Comparison of ENCODE assay signal across 16 mouse cellular contexts in the genomic region with DNA sequence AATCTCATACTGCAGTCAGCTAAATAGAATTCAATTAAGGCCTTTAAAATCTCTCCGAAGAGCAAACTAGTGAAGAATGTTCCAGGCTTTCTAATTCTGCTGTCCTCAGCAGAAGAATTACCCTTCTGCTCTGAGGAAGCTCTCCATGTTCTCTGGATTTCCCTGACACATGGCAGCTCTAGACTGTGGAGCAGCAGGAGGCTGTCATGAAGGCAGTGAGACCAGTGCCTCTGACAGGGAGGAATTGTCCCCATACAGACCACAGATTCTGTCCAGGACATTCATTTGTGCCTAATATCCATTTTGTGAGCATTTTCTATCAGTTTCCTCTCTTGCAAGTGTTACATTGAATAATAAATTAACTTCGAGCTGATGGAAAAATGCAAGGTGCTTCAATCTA.
"Had no signal": no experiment of that assay in that cellular context is flagged by ENCODE, and none has a peak within 500 bp of the region (broad histone marks: within the 10 kb centered on the region; RNA-seq: fewer than 3 reads in every experiment).

No protein-coding gene starts in this region.

- ATAC-seq: lung, postnatal 0 days; midbrain, embryonic 13.5 days had no signal

- H3K4me1 ChIP-seq: lung, embryonic 15.5 days; megakaryocyte, embryonic 14.5 days; midbrain, embryonic 13.5 days; neural tube, embryonic 12.5 days; stomach, embryonic 15.5 days had no signal

- H3K4me3 ChIP-seq: lung, embryonic 15.5 days; megakaryocyte, embryonic 14.5 days; midbrain, embryonic 13.5 days; neural tube, embryonic 12.5 days; stomach, embryonic 15.5 days had no signal

- H3K4me2 ChIP-seq: lung, embryonic 15.5 days; midbrain, embryonic 11.5 days; midbrain, embryonic 13.5 days; neural tube, embryonic 12.5 days; stomach, embryonic 15.5 days had no signal

- H3K9ac ChIP-seq: lung, embryonic 15.5 days; midbrain, embryonic 13.5 days; neural tube, embryonic 12.5 days; stomach, embryonic 15.5 days had no signal

- H3K9me3 ChIP-seq: lung, embryonic 15.5 days; midbrain, embryonic 13.5 days; neural tube, embryonic 12.5 days; stomach, embryonic 15.5 days had no signal

- H3K36me3 ChIP-seq: lung, embryonic 15.5 days; midbrain, embryonic 13.5 days; neural tube, embryonic 12.5 days; stomach, embryonic 15.5 days had no signal

- DNase-seq: lung, adult 2 months; lung, postnatal 14 days; lung, postnatal 36 days; right cerebral cortex, postnatal 14 days; thymus, adult 2 months; thymus, postnatal 25 days; thymus, postnatal 4 days had no signal

- H3K27ac ChIP-seq: lung, embryonic 15.5 days; macrophage; midbrain, embryonic 13.5 days; neural tube, embryonic 12.5 days; stomach, embryonic 15.5 days; stomach, postnatal 0 days had no signal

- H3K27me3 ChIP-seq: lung, embryonic 15.5 days; megakaryocyte, embryonic 14.5 days; midbrain, embryonic 13.5 days; neural tube, embryonic 12.5 days; stomach, embryonic 15.5 days had no signal
